7 mouse cellular contexts compared by ENCODE assay signal in the genomic region with DNA sequence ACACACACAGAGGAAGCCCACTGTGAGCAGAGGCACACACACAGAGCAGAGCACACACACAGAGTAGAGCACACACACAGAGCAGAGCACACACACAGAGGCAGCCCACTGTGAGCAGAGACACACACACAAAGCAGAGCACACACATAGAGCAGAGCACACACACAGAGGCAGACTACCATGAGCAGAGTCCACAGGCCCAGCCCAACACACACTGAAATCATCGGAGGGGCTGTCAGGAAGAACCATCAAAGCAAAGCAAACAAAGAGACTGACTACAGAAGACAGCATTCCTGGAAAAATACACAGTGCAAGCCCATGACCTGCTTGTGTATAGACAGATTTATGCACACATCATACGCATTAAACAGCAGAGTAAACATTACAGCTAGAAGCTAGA. TPM values are rescaled to one million over a fixed set of nuclear protein-coding genes. Genes with fewer than 3 reads are reported as not detected.
DNase-seq lines count a peak whose midpoint lies in the region; ATAC-seq and TF ChIP-seq lines count a peak whose summit lies in the region.

No protein-coding gene starts in this region.

- no peaks in the 10 kb centered on the region for H3K27me3 ChIP-seq in lung, embryonic 14.5 days (ENCODE audit: insufficient read depth, low read length)
- no peaks in the 10 kb centered on the region for H3K27me3 ChIP-seq in hindbrain, embryonic 11.5 days (ENCODE audit: control insufficient read depth, insufficient read depth, low read length)
- no peaks in the 10 kb centered on the region for H3K27me3 ChIP-seq in limb, embryonic 14.5 days (ENCODE audit: control insufficient read depth, insufficient read depth, low read length)
- H3K27me3 ChIP-seq in stomach, embryonic 14.5 days (ENCODE audit: control insufficient read depth, insufficient read depth, low read length), result no peaks in the 10 kb centered on the region

- H3K27ac ChIP-seq in lung, embryonic 14.5 days (ENCODE audit: low read depth), result peak overlapping the region; percentile 81
- peak overlapping the region; percentile 49; the same call in 1 of the 2 replicates for H3K27ac ChIP-seq in hindbrain, embryonic 11.5 days (ENCODE audit: low read depth, low read length)
- 0 out of 2 replicates have a peak overlapping the region, but pooled peaks have one; percentile 26 for H3K27ac ChIP-seq in limb, embryonic 14.5 days (replicated peaks; ENCODE audit: low read depth, low read length)
- peak overlapping the region; percentile 78 for H3K27ac ChIP-seq in stomach, embryonic 14.5 days (ENCODE audit: low read length)

- peaks cover 15% of the 10 kb centered on the region for H3K4me1 ChIP-seq in lung, embryonic 14.5 days (ENCODE audit: insufficient read depth)
- H3K4me1 ChIP-seq in hindbrain, embryonic 11.5 days (replicated peaks; ENCODE audit: control insufficient read depth, insufficient read depth, low read length), result no peaks in the 10 kb centered on the region
- H3K4me1 ChIP-seq in limb, embryonic 14.5 days (ENCODE audit: control insufficient read depth, insufficient read depth, low read length), result peaks cover 11% of the 10 kb centered on the region
- peaks cover 17% of the 10 kb centered on the region for H3K4me1 ChIP-seq in stomach, embryonic 14.5 days (ENCODE audit: control insufficient read depth, insufficient read depth, low read length)

- peak; percentile 58 for DNase-seq in lung, embryonic 14.5 days
- no peak for DNase-seq in lung, postnatal 4 days
- no peak for DNase-seq in hindbrain, embryonic 11.5 days (ENCODE audit: low spot score)
- no peak for DNase-seq in limb, embryonic 14.5 days (ENCODE audit: low spot score)
- DNase-seq in testis, postnatal 14 days (ENCODE audit: low spot score), result no peak
- DNase-seq in embryo, embryonic 10 days (ENCODE audit: low spot score), result no peak

- no peak for TF ChIP-seq POLR2A in limb, embryonic 14.5 days (IDR thresholded peaks at IDR 0.05; ENCODE audit: borderline replicate concordance, extremely low read depth, insufficient read depth, insufficient read length)

- WGBS in lung, embryonic 14.5 days, result 8% methylated on average over 2 of the region's 2 CpGs
- 59% methylated on average over 2 of the region's 2 CpGs for WGBS in hindbrain, embryonic 11.5 days
- 59% methylated on average over 2 of the region's 2 CpGs for WGBS in limb, embryonic 14.5 days
- 20% methylated on average over 2 of the region's 2 CpGs for WGBS in stomach, embryonic 14.5 days

- ATAC-seq in lung, embryonic 14.5 days (ENCODE audit: insufficient read depth), result peak; percentile 48
- ATAC-seq in hindbrain, embryonic 11.5 days (ENCODE audit: low FRiP score), result no peak
- ATAC-seq in limb, embryonic 14.5 days (ENCODE audit: low FRiP score, low read depth), result no peak
- ATAC-seq in stomach, embryonic 14.5 days (ENCODE audit: insufficient number of reproducible peaks, insufficient read depth, low FRiP score, low read depth), result no peak; the same call in 1 of the 2 replicates

- no peak overlapping the region for H3K9ac ChIP-seq in lung, embryonic 14.5 days
- no peak overlapping the region for H3K9ac ChIP-seq in hindbrain, embryonic 11.5 days (ENCODE audit: low read depth, low read length)
- no peak overlapping the region for H3K9ac ChIP-seq in limb, embryonic 14.5 days (ENCODE audit: low read depth, low read length, severe bottlenecking)
- H3K9ac ChIP-seq in stomach, embryonic 14.5 days (replicated peaks; ENCODE audit: low read depth, low read length), result no peak overlapping the region

- H3K9me3 ChIP-seq in lung, embryonic 14.5 days (ENCODE audit: low read depth, low read length), result no peaks in the 10 kb centered on the region
- H3K9me3 ChIP-seq in hindbrain, embryonic 11.5 days (ENCODE audit: control insufficient read depth, low read length), result no peaks in the 10 kb centered on the region
- no peaks in the 10 kb centered on the region for H3K9me3 ChIP-seq in limb, embryonic 14.5 days (ENCODE audit: control insufficient read depth, low read length)
- no peaks in the 10 kb centered on the region for H3K9me3 ChIP-seq in stomach, embryonic 14.5 days (ENCODE audit: control insufficient read depth, low read depth, low read length)

- no peak overlapping the region for H3K4me2 ChIP-seq in lung, embryonic 14.5 days
- no peak overlapping the region for H3K4me2 ChIP-seq in hindbrain, embryonic 11.5 days (replicated peaks; ENCODE audit: low read depth, low read length)
- no peak overlapping the region for H3K4me2 ChIP-seq in limb, embryonic 14.5 days (replicated peaks; ENCODE audit: low read depth, low read length, severe bottlenecking)
- no peak overlapping the region for H3K4me2 ChIP-seq in stomach, embryonic 14.5 days (replicated peaks; ENCODE audit: low read depth, low read length)

- TF ChIP-seq CTCF in lung, embryonic 14.5 days (IDR thresholded peaks at IDR 0.05; ENCODE audit: low read depth), result no peak

- H3K4me3 ChIP-seq in lung, embryonic 14.5 days (ENCODE audit: low read depth, low read length), result no peak overlapping the region
- H3K4me3 ChIP-seq in hindbrain, embryonic 11.5 days (ENCODE audit: low read depth, low read length), result no peak overlapping the region
- H3K4me3 ChIP-seq in limb, embryonic 14.5 days (replicated peaks; ENCODE audit: low read length), result no peak overlapping the region
- no peak overlapping the region for H3K4me3 ChIP-seq in stomach, embryonic 14.5 days (ENCODE audit: low read depth, low read length)

- H3K36me3 ChIP-seq in lung, embryonic 14.5 days (ENCODE audit: insufficient read depth), result peaks cover 11% of the 10 kb centered on the region; the same call in 1 of the 2 replicates
- H3K36me3 ChIP-seq in hindbrain, embryonic 11.5 days (ENCODE audit: control insufficient read depth, insufficient read depth, low read length), result no peaks in the 10 kb centered on the region
- H3K36me3 ChIP-seq in limb, embryonic 14.5 days (ENCODE audit: control insufficient read depth, insufficient read depth, low read length), result peaks cover 27% of the 10 kb centered on the region
- H3K36me3 ChIP-seq in stomach, embryonic 14.5 days (ENCODE audit: control insufficient read depth, insufficient read depth, low read length), result peaks cover 8% of the 10 kb centered on the region

RNA-seq across cellular contexts. Expression of a gene that starts 7.4 kb away (rescaled TPM):
- 5.7 and 7.0 TPM in 2 replicates for polyA plus RNA-seq in lung, embryonic 14.5 days (2014; fragmentation: Nextera tagmentation; extraction: Ambion mirVana)
- polyA plus RNA-seq in hindbrain, embryonic 11.5 days (2014; fragmentation: Nextera tagmentation; extraction: Ambion mirVana), result 2.0 and 2.7 TPM in 2 replicates
- polyA plus RNA-seq in limb, embryonic 14.5 days (2012; rRNA removed), result 7.1 and 8.5 TPM in 2 replicates
- polyA plus RNA-seq in limb, embryonic 14.5 days (2014; fragmentation: Nextera tagmentation; extraction: Ambion mirVana), result 8.9 and 10.9 TPM in 2 replicates
- polyA plus RNA-seq in stomach, embryonic 14.5 days (2014; fragmentation: Nextera tagmentation; extraction: Ambion mirVana), result 7.4 and 8.7 TPM in 2 replicates

RNA-seq across cellular contexts. Expression of a gene that starts 8.3 kb away (rescaled TPM):
- 92.6 and 97.8 TPM in 2 replicates for polyA plus RNA-seq in lung, embryonic 14.5 days (2014; fragmentation: Nextera tagmentation; extraction: Ambion mirVana)
- polyA plus RNA-seq in hindbrain, embryonic 11.5 days (2014; fragmentation: Nextera tagmentation; extraction: Ambion mirVana), result 33.1 and 36.0 TPM in 2 replicates
- polyA plus RNA-seq in limb, embryonic 14.5 days (2012; rRNA removed), result 120 and 155 TPM in 2 replicates
- 101 and 106 TPM in 2 replicates for polyA plus RNA-seq in limb, embryonic 14.5 days (2014; fragmentation: Nextera tagmentation; extraction: Ambion mirVana)
- polyA plus RNA-seq in stomach, embryonic 14.5 days (2014; fragmentation: Nextera tagmentation; extraction: Ambion mirVana), result 70.2 and 76.5 TPM in 2 replicates

RNA-seq across cellular contexts. Expression of a gene that starts 46.7 kb away (rescaled TPM):
- 262 and 268 TPM in 2 replicates for polyA plus RNA-seq in lung, embryonic 14.5 days (2014; fragmentation: Nextera tagmentation; extraction: Ambion mirVana)
- 191 and 228 TPM in 2 replicates for polyA plus RNA-seq in hindbrain, embryonic 11.5 days (2014; fragmentation: Nextera tagmentation; extraction: Ambion mirVana)
- 168 and 191 TPM in 2 replicates for polyA plus RNA-seq in limb, embryonic 14.5 days (2012; rRNA removed)
- 204 and 229 TPM in 2 replicates for polyA plus RNA-seq in limb, embryonic 14.5 days (2014; fragmentation: Nextera tagmentation; extraction: Ambion mirVana)
- polyA plus RNA-seq in stomach, embryonic 14.5 days (2014; fragmentation: Nextera tagmentation; extraction: Ambion mirVana), result 258 and 268 TPM in 2 replicates

RNA-seq across cellular contexts. Expression of a gene that starts 52.1 kb away (rescaled TPM):
- 30.7 and 38.0 TPM in 2 replicates for polyA plus RNA-seq in lung, embryonic 14.5 days (2014; fragmentation: Nextera tagmentation; extraction: Ambion mirVana)
- polyA plus RNA-seq in hindbrain, embryonic 11.5 days (2014; fragmentation: Nextera tagmentation; extraction: Ambion mirVana), result 19.0 and 26.0 TPM in 2 replicates
- 21.3 and 25.5 TPM in 2 replicates for polyA plus RNA-seq in limb, embryonic 14.5 days (2012; rRNA removed)
- 27.9 and 29.1 TPM in 2 replicates for polyA plus RNA-seq in limb, embryonic 14.5 days (2014; fragmentation: Nextera tagmentation; extraction: Ambion mirVana)
- 20.0 and 23.6 TPM in 2 replicates for polyA plus RNA-seq in stomach, embryonic 14.5 days (2014; fragmentation: Nextera tagmentation; extraction: Ambion mirVana)

RNA-seq across cellular contexts. Expression of a gene that starts 59.4 kb away (rescaled TPM):
- polyA plus RNA-seq in lung, embryonic 14.5 days (2014; fragmentation: Nextera tagmentation; extraction: Ambion mirVana), result 50.2 and 50.6 TPM in 2 replicates
- polyA plus RNA-seq in hindbrain, embryonic 11.5 days (2014; fragmentation: Nextera tagmentation; extraction: Ambion mirVana), result 44.1 and 45.5 TPM in 2 replicates
- 44.0 and 50.4 TPM in 2 replicates for polyA plus RNA-seq in limb, embryonic 14.5 days (2012; rRNA removed)
- polyA plus RNA-seq in limb, embryonic 14.5 days (2014; fragmentation: Nextera tagmentation; extraction: Ambion mirVana), result 53.7 and 54.3 TPM in 2 replicates
- polyA plus RNA-seq in stomach, embryonic 14.5 days (2014; fragmentation: Nextera tagmentation; extraction: Ambion mirVana), result 57.5 and 58.4 TPM in 2 replicates

Comparison
In these comparisons a context has a peak if more than half of its experiments do, and no peak if none do; other contexts are left out.
1. H3K27ac ChIP-seq: peak in every context shown above with its lines; median percentile 81 in lung, embryonic 14.5 days; 78 in stomach, embryonic 14.5 days; 49 in hindbrain, embryonic 11.5 days; 26 in limb, embryonic 14.5 days.